Comparison of ENCODE assay signal across 20 mouse cellular contexts in genomic region chr1:178978617-178979245, GRCm38 (mm10).
DNase-seq lines count a peak whose midpoint lies in the region; ATAC-seq lines count a peak whose summit lies in the region.
"Had no signal": no experiment of that assay in that cellular context is flagged by ENCODE, and none has a peak within 500 bp of the region (broad histone marks: within the 10 kb centered on the region; RNA-seq: fewer than 3 reads in every experiment).

No protein-coding gene starts in this region.

- no peaks in the 10 kb centered on the region for H3K27me3 ChIP-seq in intestine, embryonic 14.5 days (replicated peaks; ENCODE audit: control insufficient read depth, insufficient read depth, low read length)
- no peaks in the 10 kb centered on the region for H3K27me3 ChIP-seq in intestine, embryonic 16.5 days (replicated peaks; ENCODE audit: control insufficient read depth, insufficient read depth, low read length)
- H3K27me3 ChIP-seq in lung, embryonic 16.5 days (ENCODE audit: control insufficient read depth, insufficient read depth, low read depth, low read length) = no peaks in the 10 kb centered on the region
- H3K27me3 ChIP-seq in embryonic facial prominence, embryonic 12.5 days = no peaks in the 10 kb centered on the region
- no peaks in the 10 kb centered on the region for H3K27me3 ChIP-seq in limb, embryonic 11.5 days (ENCODE audit: control insufficient read depth, insufficient read depth, low read length)
- H3K27me3 ChIP-seq: forebrain, embryonic 15.5 days; heart, embryonic 12.5 days; hindbrain, embryonic 15.5 days; megakaryocyte, embryonic 14.5 days; neural tube, embryonic 12.5 days had no signal

- H3K36me3 ChIP-seq in intestine, embryonic 14.5 days (ENCODE audit: control insufficient read depth, insufficient read depth, low read length) = no peaks in the 10 kb centered on the region
- no peaks in the 10 kb centered on the region for H3K36me3 ChIP-seq in intestine, embryonic 16.5 days (ENCODE audit: control insufficient read depth, insufficient read depth, low read length)
- no peaks in the 10 kb centered on the region for H3K36me3 ChIP-seq in lung, embryonic 16.5 days (ENCODE audit: control insufficient read depth, insufficient read depth, low read length)
- no peaks in the 10 kb centered on the region for H3K36me3 ChIP-seq in embryonic facial prominence, embryonic 12.5 days
- no peaks in the 10 kb centered on the region for H3K36me3 ChIP-seq in limb, embryonic 11.5 days (ENCODE audit: control insufficient read depth, insufficient read depth, low read length)
- H3K36me3 ChIP-seq: forebrain, embryonic 15.5 days; heart, embryonic 12.5 days; hindbrain, embryonic 15.5 days; neural tube, embryonic 12.5 days had no signal

- H3K4me1 ChIP-seq in intestine, embryonic 14.5 days (replicated peaks; ENCODE audit: control insufficient read depth, insufficient read depth, low read length) = peaks cover 12% of the 10 kb centered on the region
- peaks cover 2% of the 10 kb centered on the region; the same call in 1 of the 2 replicates for H3K4me1 ChIP-seq in intestine, embryonic 16.5 days (ENCODE audit: control insufficient read depth, insufficient read depth, low read length)
- peaks cover 8% of the 10 kb centered on the region for H3K4me1 ChIP-seq in lung, embryonic 16.5 days (replicated peaks; ENCODE audit: control insufficient read depth, insufficient read depth, low read length)
- H3K4me1 ChIP-seq in embryonic facial prominence, embryonic 12.5 days = peaks cover 47% of the 10 kb centered on the region
- H3K4me1 ChIP-seq in limb, embryonic 11.5 days (ENCODE audit: control insufficient read depth, insufficient read depth, low read length) = peaks cover 24% of the 10 kb centered on the region
- H3K4me1 ChIP-seq: forebrain, embryonic 15.5 days; megakaryocyte, embryonic 14.5 days; neural tube, embryonic 12.5 days had no signal

- H3K4me2 ChIP-seq in intestine, embryonic 14.5 days (ENCODE audit: low read length) = no peak overlapping the region
- H3K4me2 ChIP-seq in intestine, embryonic 16.5 days (ENCODE audit: low read depth, low read length) = no peak overlapping the region
- H3K4me2 ChIP-seq in lung, embryonic 16.5 days (ENCODE audit: low read depth, low read length) = no peak overlapping the region
- H3K4me2 ChIP-seq in embryonic facial prominence, embryonic 12.5 days (replicated peaks) = no peak overlapping the region
- H3K4me2 ChIP-seq in limb, embryonic 11.5 days (ENCODE audit: low read depth, severe bottlenecking) = no peak overlapping the region
- H3K4me2 ChIP-seq: forebrain, embryonic 15.5 days; heart, embryonic 12.5 days; hindbrain, embryonic 15.5 days; neural tube, embryonic 12.5 days had no signal

- no peak overlapping the region for H3K9ac ChIP-seq in intestine, embryonic 14.5 days (ENCODE audit: low read length)
- no peak overlapping the region for H3K9ac ChIP-seq in intestine, embryonic 16.5 days (ENCODE audit: low read depth, low read length)
- no peak overlapping the region for H3K9ac ChIP-seq in lung, embryonic 16.5 days (ENCODE audit: low read length)
- H3K9ac ChIP-seq in embryonic facial prominence, embryonic 12.5 days = no peak overlapping the region
- no peak overlapping the region for H3K9ac ChIP-seq in limb, embryonic 11.5 days (ENCODE audit: low read length)
- H3K9ac ChIP-seq: forebrain, embryonic 15.5 days; heart, embryonic 12.5 days; hindbrain, embryonic 15.5 days; liver, postnatal 0 days; neural tube, embryonic 12.5 days had no signal

- no peak overlapping the region for H3K4me3 ChIP-seq in intestine, embryonic 14.5 days (ENCODE audit: low read depth, low read length)
- no peak overlapping the region for H3K4me3 ChIP-seq in intestine, embryonic 16.5 days (ENCODE audit: low read length)
- no peak overlapping the region for H3K4me3 ChIP-seq in lung, embryonic 16.5 days (ENCODE audit: low read length)
- no peak overlapping the region for H3K4me3 ChIP-seq in embryonic facial prominence, embryonic 12.5 days
- H3K4me3 ChIP-seq in limb, embryonic 11.5 days (ENCODE audit: low read depth, low read length) = no peak overlapping the region
- H3K4me3 ChIP-seq: forebrain, embryonic 15.5 days; heart, embryonic 12.5 days; hindbrain, embryonic 15.5 days; megakaryocyte, embryonic 14.5 days; neural tube, embryonic 12.5 days had no signal

- no peaks in the 10 kb centered on the region for H3K9me3 ChIP-seq in intestine, embryonic 14.5 days (ENCODE audit: control insufficient read depth, low read length)
- no peaks in the 10 kb centered on the region for H3K9me3 ChIP-seq in intestine, embryonic 16.5 days (ENCODE audit: control insufficient read depth, low read length)
- no peaks in the 10 kb centered on the region for H3K9me3 ChIP-seq in lung, embryonic 16.5 days (ENCODE audit: control insufficient read depth, low read length)
- H3K9me3 ChIP-seq in embryonic facial prominence, embryonic 12.5 days = no peaks in the 10 kb centered on the region
- no peaks in the 10 kb centered on the region for H3K9me3 ChIP-seq in limb, embryonic 11.5 days (ENCODE audit: control insufficient read depth, low read length)
- H3K9me3 ChIP-seq: forebrain, embryonic 15.5 days; heart, embryonic 12.5 days; hindbrain, embryonic 15.5 days; neural tube, embryonic 12.5 days had no signal

- peak; percentile 62; the same call in 1 of the 2 replicates for ATAC-seq in intestine, embryonic 14.5 days (replicated peaks; ENCODE audit: low FRiP score, low TSS enrichment, low read depth)
- ATAC-seq in intestine, embryonic 16.5 days = no peak
- peak; percentile 91 for ATAC-seq in lung, embryonic 16.5 days (ENCODE audit: low read depth)
- 0 out of 2 replicates have a peak, but pooled peaks have one; percentile 29 for ATAC-seq in embryonic facial prominence, embryonic 12.5 days (ENCODE audit: insufficient number of reproducible peaks, insufficient read depth, low FRiP score, low TSS enrichment)
- no peak for ATAC-seq in limb, embryonic 11.5 days (ENCODE audit: insufficient number of reproducible peaks, low FRiP score, low TSS enrichment, low read depth)
- ATAC-seq: forebrain, embryonic 15.5 days; liver, postnatal 0 days had no signal

- DNase-seq in intestine, embryonic 14.5 days (ENCODE audit: low spot score) = no peak
- DNase-seq in lung, postnatal 10 days = no peak
- DNase-seq in limb, embryonic 11.5 days (ENCODE audit: low spot score) = peak; percentile 54
- no peak for DNase-seq in thymus, postnatal 36 days
- DNase-seq in ovary, postnatal 10 days (ENCODE audit: low spot score) = no peak
- DNase-seq: adrenal gland, adult 8-10 months; B cell, adult 2 months; cerebellum, postnatal 10 days; kidney, postnatal 14 days; liver; liver, postnatal 0 days; right cerebral cortex, postnatal 25 days had no signal

- 35% methylated on average over 8 of the region's 8 CpGs for WGBS in intestine, embryonic 14.5 days
- 40% methylated on average over 8 of the region's 8 CpGs for WGBS in intestine, embryonic 16.5 days
- 35% methylated on average over 8 of the region's 8 CpGs for WGBS in lung, embryonic 16.5 days
- 28% methylated on average over 8 of the region's 8 CpGs for WGBS in embryonic facial prominence, embryonic 12.5 days
- 28% methylated on average over 8 of the region's 8 CpGs for WGBS in limb, embryonic 11.5 days

- H3K27ac ChIP-seq in intestine, embryonic 14.5 days (ENCODE audit: low read depth) = peak overlapping the region; percentile 18; the same call in 1 of the 2 replicates
- H3K27ac ChIP-seq in intestine, embryonic 16.5 days (ENCODE audit: low read length) = no peak overlapping the region
- no peak overlapping the region for H3K27ac ChIP-seq in lung, embryonic 16.5 days (ENCODE audit: low read length)
- H3K27ac ChIP-seq in embryonic facial prominence, embryonic 12.5 days = peak overlapping the region; percentile 57; the same call in 1 of the 2 replicates
- H3K27ac ChIP-seq in limb, embryonic 11.5 days (replicated peaks; ENCODE audit: low read depth, low read length) = no peak overlapping the region
- H3K27ac ChIP-seq: forebrain, embryonic 15.5 days; hindbrain, embryonic 15.5 days; neural tube, embryonic 12.5 days had no signal

Comparison
In these comparisons a context has a peak if more than half of its experiments do, and no peak if none do; other contexts are left out.
1. ATAC-seq: peak in intestine, embryonic 14.5 days (single experiment), lung, embryonic 16.5 days (single experiment) and embryonic facial prominence, embryonic 12.5 days (single experiment); none in intestine, embryonic 16.5 days (single experiment) and limb, embryonic 11.5 days (single experiment).
2. H3K27ac ChIP-seq: peak in intestine, embryonic 14.5 days (single experiment) and embryonic facial prominence, embryonic 12.5 days (single experiment); none in intestine, embryonic 16.5 days (single experiment), lung, embryonic 16.5 days (single experiment) and limb, embryonic 11.5 days (single experiment).